Mouse (Mus musculus) neural tube, embryonic 15.5 days (tissue): ENCODE data around the gene Mpig6b. TPM values are rescaled to one million over a fixed set of nuclear protein-coding genes. Genes with fewer than 3 reads are reported as not detected.

Experiments used
- ATAC-seq: fragments of 200-750 bp; cut with Nextera tagmentation; 2 replicates; pipeline ENCODE4 v1.8.0; 2017; ENCODE audit warnings: mild to moderate bottlenecking, moderate TSS enrichment, moderate library complexity; ENCODE audit not compliant: low FRiP score
- H3K27ac ChIP-seq: fragments of 300-500 bp; sonication (generic); replicated peaks from 2 replicates; pipeline ENCODE4 v1.5.1; 2015; ENCODE audit warnings: mild to moderate bottlenecking, inconsistent platforms
- H3K27me3 ChIP-seq: fragments of 300-500 bp; sonication (generic); replicated peaks from 2 replicates; pipeline ENCODE4 v1.6.1; 2015; ENCODE audit warnings: inconsistent platforms
- H3K36me3 ChIP-seq: fragments of 300-500 bp; sonication (generic); 2 replicates; pipeline ENCODE4 v1.6.1; 2015; ENCODE audit warnings: inconsistent platforms
- H3K4me1 ChIP-seq: fragments of 300-500 bp; sonication (generic); 2 replicates; pipeline ENCODE4 v1.6.1; 2015; ENCODE audit warnings: inconsistent platforms
- H3K4me2 ChIP-seq: fragments of 300-500 bp; sonication (generic); 2 replicates; pipeline ENCODE4 v1.6.1; 2015; ENCODE audit warnings: inconsistent platforms, mild to moderate bottlenecking, moderate library complexity
- H3K4me3 ChIP-seq: fragments of 300-500 bp; sonication (generic); replicated peaks from 2 replicates; pipeline ENCODE4 v1.5.1; 2015; ENCODE audit warnings: mild to moderate bottlenecking, inconsistent platforms
- H3K9ac ChIP-seq: fragments of 300-500 bp; sonication (generic); replicated peaks from 2 replicates; pipeline ENCODE4 v1.6.1; 2015; ENCODE audit warnings: mild to moderate bottlenecking, inconsistent platforms
- H3K9me3 ChIP-seq: fragments of 300-500 bp; sonication (generic); replicated peaks from 2 replicates; pipeline ENCODE4 v1.6.1; 2016; ENCODE audit warnings: inconsistent platforms
- WGBS: fragments of 180-500 bp; shearing (Covaris S2); methylation state at CpG from one replicate; pipeline ENCODE4 v1.1.7; 2015; ENCODE audit warnings: mixed read lengths; 5-methylcytosine and 5-hydroxymethylcytosine counted together
- polyA plus RNA-seq: library from polyadenylated mRNA; unstranded; fragments of >200 nt; fragmentation: Nextera tagmentation; extraction: Ambion mirVana; gene quantifications from 2 replicates; pipeline ENCODE4 v1.2.1, GENCODE M21; 2015

The Mpig6b gene
- polyA plus RNA-seq, 1 experiment from 2014 or later = 0.17 TPM

DNA sequence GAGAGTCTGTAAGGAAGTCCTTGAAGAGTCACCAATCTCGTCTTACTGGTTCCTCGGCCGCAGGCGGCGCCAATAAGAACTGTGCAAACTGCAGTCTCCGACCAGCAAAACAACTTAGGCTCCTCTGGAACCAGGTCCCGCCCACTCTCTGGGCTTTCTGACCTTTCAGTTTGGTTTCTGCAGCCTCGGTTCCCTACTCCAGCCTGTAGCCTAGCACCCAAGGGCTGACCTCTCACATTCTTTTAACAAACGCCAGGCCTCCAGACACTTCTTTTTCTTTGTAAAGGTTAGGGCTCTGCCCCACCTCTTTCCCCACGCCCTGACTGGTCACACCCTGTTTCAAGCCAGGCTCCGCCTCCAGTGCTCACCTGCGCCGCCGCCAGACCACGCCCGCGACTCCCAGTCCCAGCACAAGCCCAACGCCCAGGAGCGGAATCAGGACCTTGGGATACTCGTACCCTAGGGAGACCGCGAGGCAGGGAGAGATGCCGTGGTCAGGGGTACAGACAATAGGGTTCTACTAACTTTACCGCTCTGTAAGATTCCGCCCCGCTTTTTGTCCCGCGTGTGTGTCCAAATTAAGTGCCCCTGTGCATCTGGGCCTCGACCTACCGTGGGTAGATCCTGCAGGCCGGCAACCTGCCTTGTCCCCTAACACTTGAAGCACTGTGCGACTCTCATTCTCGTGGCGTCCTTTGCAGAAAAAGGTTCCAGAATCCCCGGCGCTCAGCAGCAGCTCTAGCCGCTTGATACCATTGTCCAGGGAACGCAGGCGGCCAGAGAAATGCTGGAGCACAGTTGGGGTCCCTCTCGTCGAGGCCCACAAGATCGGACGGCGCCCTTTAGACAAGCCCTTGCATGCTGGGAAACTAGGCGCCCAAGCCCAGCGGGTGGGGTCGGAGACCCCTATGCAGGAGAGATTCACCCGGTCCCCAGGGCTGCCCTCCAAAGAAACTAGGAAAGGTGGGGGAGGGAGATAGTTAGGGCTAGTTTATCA is 735 bp downstream of the Mpig6b start, which contains the start of gene Ly6g6c:
TSS of gene Ly6g6c (plus strand) at position 438 of the 997 bp plus-strand sequence.
- 1% methylated on average over 48 of the region's 48 CpGs for WGBS
- no peaks in the 10 kb centered on the region for H3K9me3 ChIP-seq
- no peak for ATAC-seq
- no peak within 1 kb of the TSS for H3K27ac ChIP-seq
- H3K4me3 ChIP-seq = peak within 1 kb of the TSS; percentile 21
- H3K4me1 ChIP-seq = peaks cover 27% of the 10 kb centered on the region
- H3K4me2 ChIP-seq = peak within 1 kb of the TSS; percentile 55
- peaks cover 45% of the 10 kb centered on the region for H3K27me3 ChIP-seq
- no peak within 1 kb of the TSS for H3K9ac ChIP-seq
- H3K36me3 ChIP-seq = peaks cover 16% of the 10 kb centered on the region

DNA sequence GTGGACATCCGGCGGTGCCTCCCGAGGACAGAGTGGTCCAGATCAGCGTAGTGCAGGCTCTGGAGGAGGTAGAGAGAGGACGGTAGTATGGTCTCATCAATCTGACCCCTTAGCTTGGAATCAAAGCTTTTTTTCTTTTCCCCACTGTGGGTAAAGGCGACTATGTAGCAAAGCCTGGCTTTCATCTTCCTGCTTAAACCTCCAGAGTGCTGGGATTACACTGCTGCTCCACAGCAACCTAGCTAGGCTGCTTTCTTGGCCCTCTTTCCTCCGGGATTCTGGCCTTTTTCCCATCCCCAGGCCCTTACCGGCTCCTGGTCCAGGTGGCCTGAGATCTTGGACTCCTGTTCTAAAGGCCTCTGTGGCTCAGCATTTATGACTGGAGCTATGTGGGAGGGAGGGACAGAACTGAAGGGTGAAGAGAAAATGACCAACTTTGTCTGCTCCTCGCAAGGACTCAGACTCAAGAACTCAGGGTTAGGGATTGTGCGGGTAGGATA is 1.6 kb downstream of the Mpig6b start:
- H3K4me2 ChIP-seq = peak overlapping the region; percentile 55
- no peaks in the 10 kb centered on the region for H3K9me3 ChIP-seq
- H3K4me1 ChIP-seq = peaks cover 34% of the 10 kb centered on the region
- 32% methylated on average over 10 of the region's 10 CpGs for WGBS
- H3K36me3 ChIP-seq = peaks cover 16% of the 10 kb centered on the region
- H3K4me3 ChIP-seq = no peak overlapping the region
- H3K27me3 ChIP-seq = peaks cover 45% of the 10 kb centered on the region
- H3K27ac ChIP-seq = no peak overlapping the region
- ATAC-seq = no peak
- H3K9ac ChIP-seq = no peak overlapping the region

DNA sequence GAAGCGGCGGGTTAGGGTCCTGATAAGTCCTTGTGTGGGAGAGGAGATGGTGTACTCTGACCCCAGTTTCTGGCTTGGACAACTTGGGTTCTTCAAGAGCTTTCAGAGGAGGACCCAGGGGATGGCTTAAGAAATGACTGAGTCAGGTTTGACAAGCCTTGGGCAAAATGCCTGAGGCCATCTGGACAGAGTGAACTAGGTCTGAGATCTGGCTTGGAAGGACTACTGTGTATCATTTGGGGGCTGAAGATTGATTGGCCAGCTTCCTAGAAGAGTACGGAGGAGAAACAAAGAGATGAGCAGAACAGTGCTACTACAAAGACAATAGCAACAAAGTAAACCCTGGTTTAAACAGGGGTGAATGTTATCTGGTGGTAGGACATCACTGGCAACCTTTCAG is 2.5 kb downstream of the Mpig6b start:
- Histone ChIP-seq H3K27ac (no peak overlapping the region), H3K9ac (no peak overlapping the region), H3K36me3 (peaks cover 16% of the 10 kb centered on the region), H3K27me3 (peaks cover 45% of the 10 kb centered on the region), H3K4me1 (peaks cover 38% of the 10 kb centered on the region), H3K4me3 (no peak overlapping the region), H3K4me2 (no peak overlapping the region), H3K9me3 (no peaks in the 10 kb centered on the region)
- 89% methylated on average over 3 of the region's 3 CpGs for WGBS
- no peak for ATAC-seq

DNA sequence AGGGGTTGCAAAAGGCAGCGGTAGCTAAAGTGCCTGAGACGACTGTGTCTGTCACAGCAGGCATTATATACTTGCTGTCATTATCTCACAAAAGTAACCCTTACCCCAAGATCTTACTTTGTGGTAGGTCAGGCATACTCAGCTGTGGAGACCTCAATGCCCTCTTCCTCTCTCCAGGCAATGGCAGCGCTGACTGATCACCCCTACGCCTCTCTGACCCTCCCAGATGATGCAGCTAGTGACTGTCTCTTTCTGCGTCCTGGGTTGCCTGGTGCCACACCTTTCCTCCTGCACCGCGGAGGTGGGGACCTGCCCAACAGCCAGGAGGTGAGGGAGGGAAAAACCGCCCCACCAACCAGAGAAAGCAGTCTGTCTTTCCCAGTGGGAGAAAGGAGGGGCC is 4.7 kb downstream of the Mpig6b start:
- Histone ChIP-seq H3K36me3 (peaks cover 16% of the 10 kb centered on the region), H3K9ac (no peak overlapping the region), H3K27me3 (peaks cover 30% of the 10 kb centered on the region), H3K9me3 (no peaks in the 10 kb centered on the region), H3K4me2 (peak overlapping the region; percentile 15; the same call in 1 of the 2 replicates), H3K4me3 (peak overlapping the region; percentile 79; the same call in 1 of the 2 replicates), H3K27ac (no peak overlapping the region), H3K4me1 (peaks cover 44% of the 10 kb centered on the region)
- ATAC-seq = no peak
- WGBS = 82% methylated on average over 8 of the region's 8 CpGs

DNA sequence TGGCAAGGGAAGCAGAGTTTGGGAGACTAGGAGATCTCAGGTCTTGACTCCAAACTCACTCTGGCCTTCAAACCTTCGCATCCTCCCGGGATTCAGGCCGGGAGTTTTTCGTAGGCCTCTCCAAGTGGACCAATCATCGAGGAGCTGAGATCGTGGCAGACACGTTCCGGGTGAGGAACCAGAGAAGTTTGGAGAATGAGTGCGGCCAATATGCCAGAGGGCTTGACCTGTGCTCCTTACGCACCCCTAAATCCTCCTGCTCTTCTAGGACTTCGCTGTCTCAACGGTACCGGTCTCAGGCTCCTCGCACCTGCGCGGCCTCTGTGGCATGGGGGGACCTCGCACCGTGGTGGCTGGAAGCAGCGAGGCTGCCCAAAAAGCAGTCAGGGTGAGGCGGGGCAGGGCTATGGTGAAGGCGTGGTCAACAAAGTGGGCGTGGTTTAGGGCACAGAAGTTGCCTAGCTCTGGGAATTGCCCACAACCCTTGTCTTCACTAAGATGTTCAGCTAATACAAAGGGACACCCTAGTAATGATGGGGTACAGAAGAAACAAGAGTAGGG is 5.2 kb downstream of the Mpig6b start:
- 52% methylated on average over 22 of the region's 22 CpGs for WGBS
- no peak for ATAC-seq
- peaks cover 16% of the 10 kb centered on the region for H3K36me3 ChIP-seq

DNA sequence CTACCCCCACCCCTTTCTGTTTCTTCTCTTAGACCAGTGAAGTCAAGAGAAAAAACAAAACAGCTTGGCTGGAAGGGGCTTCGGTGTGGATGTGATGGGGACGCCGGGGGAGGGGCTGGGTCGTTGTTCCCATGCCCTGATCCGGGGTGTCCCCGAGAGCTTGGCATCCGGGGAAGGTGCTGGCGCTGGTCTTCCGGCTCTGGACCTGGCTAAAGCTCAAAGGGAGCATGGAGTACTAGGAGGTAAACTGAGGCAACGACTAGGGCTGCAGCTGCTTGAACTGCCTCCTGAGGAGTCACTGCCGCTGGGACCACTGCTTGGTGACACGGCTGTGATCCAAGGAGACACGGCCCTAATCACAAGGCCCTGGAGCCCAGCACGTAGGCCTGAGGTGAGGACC is 5.9 kb downstream of the Mpig6b start:
- Histone ChIP-seq H3K4me2 (peak overlapping the region; percentile 84), H3K36me3 (peaks cover 16% of the 10 kb centered on the region), H3K9me3 (no peaks in the 10 kb centered on the region), H3K4me1 (peaks cover 37% of the 10 kb centered on the region), H3K27ac (peak overlapping the region; percentile 86), H3K9ac (peak overlapping the region; percentile 76), H3K4me3 (peak overlapping the region; percentile 79), H3K27me3 (peaks cover 17% of the 10 kb centered on the region)
- 0 out of 2 replicates have a peak, but pooled peaks have one; percentile 7 for ATAC-seq
- WGBS = 24% methylated on average over 14 of the region's 14 CpGs

More for the DNA sequence above, 5.2 kb downstream of the Mpig6b start:
- H3K27me3 ChIP-seq = peaks cover 25% of the 10 kb centered on the region
- no peak overlapping the region for H3K27ac ChIP-seq
- H3K4me3 ChIP-seq = peak overlapping the region; percentile 79
- H3K4me2 ChIP-seq = peak overlapping the region; percentile 84
- no peaks in the 10 kb centered on the region for H3K9me3 ChIP-seq
- peak overlapping the region; percentile 76 for H3K9ac ChIP-seq
- H3K4me1 ChIP-seq = peaks cover 44% of the 10 kb centered on the region

DNA sequence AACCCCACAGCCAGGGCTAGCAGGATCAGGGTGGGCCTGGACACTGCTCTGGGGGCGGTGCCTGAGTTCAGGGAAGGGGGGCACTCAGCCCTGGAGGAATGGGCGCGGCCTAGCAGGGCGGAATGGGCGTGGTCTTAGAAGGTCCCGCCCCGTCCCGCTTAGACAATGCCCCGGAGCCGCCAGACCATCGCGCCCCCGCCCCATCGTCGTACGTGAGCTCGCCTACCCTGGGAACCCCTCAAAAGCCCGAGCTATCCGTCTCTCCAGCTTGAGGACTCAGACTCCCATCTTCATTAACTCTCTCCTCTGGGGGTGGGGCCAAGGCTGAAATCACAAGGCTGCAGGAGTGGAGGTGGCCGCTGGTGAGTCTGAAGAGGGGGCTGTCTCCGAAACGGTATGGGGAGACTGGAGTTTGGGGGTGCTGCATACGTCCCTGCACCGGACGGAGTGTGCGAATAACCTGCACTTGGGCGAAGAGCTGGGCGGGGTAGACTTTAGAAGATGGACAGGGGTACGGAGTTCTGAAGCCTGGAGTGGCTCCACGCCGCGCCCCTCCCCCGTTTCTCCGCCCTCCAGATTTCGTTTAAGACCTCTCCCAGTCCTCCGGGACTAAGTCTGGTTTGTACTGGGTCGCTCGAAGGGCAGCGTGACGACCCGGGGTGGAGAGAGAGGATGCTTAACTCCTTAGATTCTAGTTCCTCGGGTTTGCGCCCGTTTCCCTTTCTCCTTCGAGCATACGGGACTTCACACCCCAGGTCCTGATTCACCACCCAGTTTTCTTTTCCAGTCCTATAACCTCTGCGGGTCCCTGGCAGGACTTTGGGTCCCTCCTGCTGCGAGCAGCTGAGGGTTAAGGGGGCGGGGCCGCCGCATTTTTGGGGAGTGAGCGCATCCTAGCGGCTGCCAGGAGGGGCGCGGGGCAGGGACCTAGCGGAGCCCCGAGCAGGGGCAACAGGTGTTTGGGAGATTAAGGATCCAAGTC is 6.8 kb downstream of the Mpig6b start, which contains the start of gene Ddah2:
TSS of gene Ddah2 (plus strand) at position 125 of the 982 bp plus-strand sequence.
- Histone ChIP-seq H3K4me1 (peaks cover 29% of the 10 kb centered on the region), H3K4me3 (peak within 1 kb of the TSS; percentile 79), H3K27ac (peak within 1 kb of the TSS; percentile 86), H3K36me3 (peaks cover 18% of the 10 kb centered on the region), H3K4me2 (peak within 1 kb of the TSS; percentile 84), H3K9me3 (no peaks in the 10 kb centered on the region), H3K9ac (peak within 1 kb of the TSS; percentile 76), H3K27me3 (peaks cover 9% of the 10 kb centered on the region)
- under 1% methylated on average over 56 of the region's 57 CpGs for WGBS
- peak; percentile 93 for ATAC-seq

DNA sequence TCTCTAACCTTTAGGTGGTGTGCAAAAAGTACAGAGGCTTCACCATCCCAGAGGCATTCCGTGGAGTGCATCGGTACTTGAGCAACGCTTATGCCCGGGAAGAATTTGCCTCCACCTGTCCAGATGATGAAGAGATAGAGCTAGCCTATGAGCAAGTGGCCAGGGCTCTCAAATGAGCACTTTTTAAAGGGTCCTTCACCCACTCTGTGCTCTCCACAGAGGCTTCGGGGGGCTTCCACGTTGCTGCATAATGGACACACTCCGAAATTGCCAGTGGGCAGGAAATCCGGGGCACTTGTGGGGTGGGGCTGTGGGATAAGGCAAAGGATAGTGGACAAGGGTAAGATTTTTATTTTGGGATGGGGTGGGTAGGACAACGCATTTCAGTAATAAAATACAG is 7.7 kb downstream of the Mpig6b start:
- H3K9ac ChIP-seq = peak overlapping the region; percentile 76; the same call in 1 of the 2 replicates
- peak overlapping the region; percentile 84 for H3K4me2 ChIP-seq
- peaks cover 28% of the 10 kb centered on the region for H3K4me1 ChIP-seq
- H3K36me3 ChIP-seq = peaks cover 18% of the 10 kb centered on the region
- peak overlapping the region; percentile 79 for H3K4me3 ChIP-seq
- ATAC-seq = no peak
- H3K27me3 ChIP-seq = peaks cover 2% of the 10 kb centered on the region; the same call in 1 of the 2 replicates
- peak overlapping the region; percentile 86 for H3K27ac ChIP-seq
- WGBS = 63% methylated on average over 9 of the region's 9 CpGs
- H3K9me3 ChIP-seq = no peaks in the 10 kb centered on the region

DNA sequence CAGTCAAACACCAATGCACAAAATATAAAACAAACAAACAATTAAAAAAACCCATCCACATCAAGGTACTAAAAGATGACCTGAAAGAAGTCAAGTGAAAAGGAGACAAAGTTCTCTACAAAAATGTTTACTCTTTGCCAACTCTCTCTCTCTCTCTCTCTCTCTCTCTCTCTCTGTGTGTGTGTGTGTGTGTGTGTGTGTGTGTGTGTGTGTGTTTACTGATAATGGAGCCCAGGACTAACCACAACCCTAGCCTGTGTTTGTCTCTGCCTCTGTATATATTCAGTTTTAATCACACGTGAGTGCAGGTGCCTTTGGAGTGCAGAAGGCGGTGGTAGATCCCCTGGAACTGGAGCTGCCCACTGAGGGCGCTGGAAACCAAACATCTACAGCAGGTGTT is 8.9 kb downstream of the Mpig6b start:
- Histone ChIP-seq H3K36me3 (peaks cover 16% of the 10 kb centered on the region), H3K9ac (no peak overlapping the region), H3K4me1 (peaks cover 36% of the 10 kb centered on the region), H3K4me2 (no peak overlapping the region), H3K9me3 (no peaks in the 10 kb centered on the region), H3K27ac (no peak overlapping the region), H3K4me3 (no peak overlapping the region), H3K27me3 (no peaks in the 10 kb centered on the region)
- ATAC-seq = no peak
- 85% methylated on average over 3 of the region's 3 CpGs for WGBS

DNA sequence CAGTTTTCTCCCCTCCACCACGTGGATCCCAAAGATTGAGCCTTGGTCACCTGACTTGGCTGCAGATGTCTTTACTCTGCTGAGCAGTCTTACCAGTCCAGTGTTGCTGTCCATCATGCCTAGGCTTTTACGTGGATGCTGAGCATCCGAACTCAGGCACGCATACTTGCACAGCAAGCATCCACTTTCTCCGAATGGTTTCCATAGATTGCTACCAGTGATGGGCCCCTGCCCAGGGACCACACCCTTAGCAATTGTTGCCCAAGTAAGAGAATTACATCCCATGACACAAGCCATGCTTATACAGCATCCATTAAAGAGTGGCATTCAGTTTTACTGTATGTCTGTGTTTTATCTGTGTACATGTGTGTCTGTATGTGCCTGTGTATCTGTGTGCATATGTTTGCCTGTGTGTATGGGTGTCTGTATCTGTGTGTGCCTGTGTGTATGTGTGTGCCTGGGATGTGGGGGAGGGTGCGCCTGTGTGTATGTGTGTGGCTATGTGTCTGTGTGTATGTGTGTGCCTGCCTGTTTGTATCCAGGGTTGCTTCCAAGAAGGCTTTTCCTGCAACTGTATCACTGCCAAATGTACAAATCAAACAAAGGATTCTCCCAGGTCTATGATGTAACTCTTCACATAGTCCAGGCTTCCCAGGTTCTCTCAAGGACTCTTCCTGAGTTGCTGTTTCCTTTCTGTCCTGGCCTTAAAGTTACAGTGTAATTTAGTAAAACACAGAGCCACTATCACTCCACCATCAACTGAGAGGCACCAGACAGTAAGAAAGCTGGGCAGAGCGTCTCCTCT is 10.1 kb downstream of the Mpig6b start:
- WGBS = 94% methylated on average over 7 of the region's 7 CpGs
- no peak overlapping the region for H3K27ac ChIP-seq
- no peak overlapping the region for H3K4me3 ChIP-seq
- H3K9ac ChIP-seq = no peak overlapping the region; the same call in 1 of the 2 replicates
- H3K4me2 ChIP-seq = no peak overlapping the region
- H3K27me3 ChIP-seq = no peaks in the 10 kb centered on the region
- no peak for ATAC-seq
- no peaks in the 10 kb centered on the region for H3K9me3 ChIP-seq
- H3K4me1 ChIP-seq = peaks cover 41% of the 10 kb centered on the region
- peaks cover 6% of the 10 kb centered on the region for H3K36me3 ChIP-seq
